Mouse (Mus musculus) brain, adult 2 months (tissue): Measurements from ENCODE around the gene Camk2g.

Source experiments
- DNase-seq: peaks from one replicate; pipeline ENCODE4 v3.0.0; 2011; ENCODE audit warnings: low read depth, low spot score

Gene Camk2g

DNA sequence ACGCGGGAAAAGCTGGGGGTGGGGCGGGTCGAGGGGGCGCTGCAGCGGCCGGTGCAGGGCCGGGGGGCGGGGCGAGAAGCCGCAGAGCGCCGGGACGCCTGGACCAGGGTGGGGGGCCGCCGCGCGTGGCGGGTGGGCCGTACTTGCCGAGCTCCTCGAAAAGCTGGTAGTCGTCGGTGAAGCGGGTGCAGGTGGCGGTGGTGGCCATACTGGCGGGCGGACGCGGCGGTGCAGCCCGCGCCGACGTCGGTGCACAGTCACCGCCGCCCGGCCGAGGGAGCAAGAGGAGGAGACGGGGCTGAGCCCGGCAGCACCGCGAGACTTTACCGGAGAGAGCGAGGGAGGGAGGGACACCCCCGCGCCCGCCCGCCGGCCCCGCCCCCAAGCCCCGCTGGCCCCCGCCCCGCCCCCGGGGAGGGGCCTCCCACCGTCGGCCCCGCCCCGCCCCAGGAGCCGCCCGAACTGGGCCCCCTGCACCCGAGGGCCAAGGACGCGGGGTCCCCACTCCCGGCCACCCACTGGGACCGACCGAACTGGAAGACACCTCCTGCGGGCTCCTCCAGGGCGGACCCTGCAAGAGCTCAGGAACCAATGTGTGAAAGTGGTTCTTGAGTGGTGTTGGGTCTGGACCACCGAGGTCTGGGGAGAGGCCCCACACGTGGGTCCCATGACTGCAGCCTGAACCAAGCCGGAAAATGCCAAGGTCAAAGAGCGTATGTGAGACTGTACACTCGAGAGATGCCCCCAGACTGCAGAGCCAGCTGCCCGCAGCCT is at the start of gene Camk2g:
Gene Camk2g (minus strand): TSS at position 331 of the 774 bp plus-strand sequence.
- DNase-seq, result peak; percentile 89

DNA sequence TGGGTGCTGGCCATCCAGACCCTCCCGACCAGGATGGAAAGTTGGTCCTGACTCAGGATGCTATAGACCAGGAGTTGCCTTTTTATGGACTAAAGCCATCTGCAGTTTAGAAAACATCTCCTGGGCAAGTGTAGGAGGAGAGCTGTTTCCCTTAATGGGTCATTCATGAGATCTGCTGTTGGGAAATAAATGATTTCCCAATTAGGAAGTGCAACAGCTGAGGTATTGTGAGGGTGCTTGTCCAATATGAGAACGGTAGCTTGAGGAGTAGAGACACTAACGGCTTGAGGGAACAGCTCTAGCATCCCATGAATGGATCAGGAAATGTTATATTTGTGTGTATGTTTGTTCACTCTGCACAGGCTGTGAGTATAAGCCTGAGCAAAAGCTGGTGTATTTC is 48.7 kb upstream of the Camk2g start:
- DNase-seq, result no peak

DNA sequence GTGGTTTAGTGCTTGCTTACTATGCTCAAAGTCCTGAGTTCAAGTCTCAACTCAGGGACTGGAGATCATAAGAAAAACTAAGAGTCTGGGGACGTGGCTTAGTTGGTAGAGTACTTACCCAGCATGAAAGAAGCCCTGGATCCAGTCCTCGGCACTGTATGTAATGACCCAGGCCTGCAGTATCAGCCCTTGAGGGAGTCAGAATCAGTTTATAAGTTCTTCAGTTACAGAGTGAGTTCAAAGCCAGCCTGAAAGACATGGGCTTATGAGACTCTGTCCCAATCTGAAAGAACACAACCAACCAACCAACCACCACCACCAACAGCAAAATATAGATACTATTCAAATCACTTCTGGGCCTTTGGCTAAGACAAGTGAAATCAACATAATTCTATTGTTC is 47.6 kb upstream of the Camk2g start:
- DNase-seq, result no peak

DNA sequence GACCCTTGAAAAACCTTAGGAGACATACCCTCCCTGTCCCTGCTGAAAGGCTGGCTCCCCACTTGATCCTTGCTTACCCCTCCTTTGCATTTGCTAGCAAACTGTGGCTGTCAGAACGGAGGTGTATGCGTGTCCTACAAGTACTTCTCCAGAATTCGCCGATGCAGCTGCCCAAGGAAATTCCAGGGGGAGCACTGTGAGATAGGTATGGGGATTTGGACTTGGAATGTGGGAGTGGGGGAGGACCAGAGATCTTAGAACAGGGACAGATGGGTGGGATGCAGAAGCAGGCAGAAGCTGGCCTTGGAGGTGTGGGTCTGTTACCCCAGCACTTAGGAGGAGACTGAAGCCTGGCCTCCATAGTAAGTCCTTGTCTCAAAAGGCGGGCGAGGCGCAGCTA is 43.8 kb upstream of the Camk2g start:
- no peak for DNase-seq

DNA sequence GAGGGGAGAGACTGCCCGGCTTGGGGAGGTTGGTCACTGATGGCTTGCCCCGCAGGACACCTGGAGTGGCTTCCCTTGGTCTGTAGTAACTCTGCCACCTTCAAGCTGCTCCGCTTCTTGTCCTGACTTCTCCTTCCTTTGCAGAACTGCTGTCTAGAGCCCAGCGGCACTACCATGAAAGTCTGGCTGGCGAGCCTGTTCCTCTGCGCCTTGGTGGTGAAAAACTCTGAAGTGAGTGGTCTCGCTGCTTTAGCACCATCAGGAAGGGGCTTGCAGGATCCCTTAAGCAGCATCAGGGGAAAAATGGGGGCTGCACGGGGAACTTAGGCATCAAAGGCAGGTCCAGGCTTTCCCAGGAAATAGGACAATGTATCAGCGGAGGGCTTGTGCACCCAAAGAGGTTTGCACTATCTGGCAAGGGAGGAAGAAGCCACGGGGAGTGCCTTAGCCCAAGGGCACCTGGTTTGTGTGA is 43.1 kb upstream of the Camk2g start:
- no peak for DNase-seq

DNA sequence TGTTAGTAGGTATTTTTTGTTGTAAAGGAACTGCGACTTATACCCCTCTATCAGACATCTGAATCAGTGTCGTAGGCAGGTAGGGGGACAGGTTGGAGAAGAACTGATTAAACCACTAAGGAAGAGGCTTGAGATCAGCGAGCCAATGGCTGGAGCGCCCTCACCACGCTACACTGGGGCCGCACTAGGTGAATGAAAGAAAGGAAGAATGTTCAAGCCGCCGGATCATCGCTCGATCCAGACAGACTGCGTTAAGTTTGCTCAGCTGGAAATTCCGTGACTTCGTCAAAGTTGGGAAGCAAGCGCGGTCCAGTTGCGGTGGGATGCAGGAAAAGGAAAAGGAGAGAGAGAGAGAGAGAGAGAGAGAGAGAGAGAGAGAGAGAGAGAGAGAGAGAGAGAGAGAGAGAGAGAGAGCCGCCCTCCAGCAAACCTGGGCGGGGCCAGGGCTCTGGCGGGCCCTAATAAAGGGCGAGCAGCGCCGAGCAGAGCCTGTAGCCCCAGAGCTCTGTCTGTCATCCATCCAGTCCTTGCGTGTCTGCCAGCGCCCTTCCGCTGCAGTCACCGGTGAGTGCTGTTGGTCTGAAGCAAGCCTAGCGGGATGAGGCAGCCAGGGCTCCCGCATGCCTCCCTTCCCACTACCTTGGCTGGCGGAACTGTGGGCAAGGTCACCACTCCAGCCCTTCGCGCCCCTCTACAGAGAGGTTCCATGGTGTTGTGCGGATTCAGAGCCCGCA is 42.5 kb upstream of the Camk2g start, which contains the start of gene Plau:
Gene Plau (plus strand): TSS at position 490 of the 734 bp plus-strand sequence.
- DNase-seq, result peak; percentile 69

DNA sequence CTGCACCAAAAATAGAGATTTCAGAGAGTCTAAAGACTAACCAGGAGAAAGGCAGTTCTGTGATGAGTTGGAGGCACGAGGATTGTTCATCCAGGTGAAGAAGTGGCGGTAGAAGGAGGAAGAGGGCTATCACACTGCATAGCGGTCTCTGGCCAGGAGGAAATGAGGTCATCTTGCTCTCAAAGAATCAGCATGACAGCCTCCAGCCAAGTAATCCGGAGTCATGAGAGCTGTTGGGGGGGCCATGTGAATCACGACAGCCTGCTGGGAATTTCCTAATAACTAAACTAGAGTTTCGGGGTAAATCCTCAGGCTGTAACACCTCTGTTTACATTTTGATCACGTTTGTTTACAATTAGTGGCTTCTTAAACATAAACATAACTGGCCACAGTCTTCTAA is 40.2 kb upstream of the Camk2g start:
- DNase-seq, result no peak

DNA sequence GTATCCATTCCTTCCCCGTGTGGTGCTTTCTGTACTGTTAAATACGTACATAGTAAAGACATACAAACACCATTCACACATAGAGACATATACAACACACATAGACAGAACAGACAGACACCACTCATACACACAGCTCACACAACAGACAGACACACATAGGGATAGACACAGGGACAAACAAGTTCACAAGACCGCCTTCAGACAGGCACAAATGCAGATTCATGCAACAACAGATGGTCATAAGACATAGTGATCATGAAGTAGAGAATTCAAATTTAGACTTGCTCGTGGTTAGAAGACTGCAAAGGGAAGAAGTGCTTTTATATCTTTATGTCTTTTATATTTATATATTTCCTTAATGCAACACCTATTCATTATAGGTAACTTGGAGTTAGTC is 39.6 kb upstream of the Camk2g start:
- peak; percentile 27 for DNase-seq

DNA sequence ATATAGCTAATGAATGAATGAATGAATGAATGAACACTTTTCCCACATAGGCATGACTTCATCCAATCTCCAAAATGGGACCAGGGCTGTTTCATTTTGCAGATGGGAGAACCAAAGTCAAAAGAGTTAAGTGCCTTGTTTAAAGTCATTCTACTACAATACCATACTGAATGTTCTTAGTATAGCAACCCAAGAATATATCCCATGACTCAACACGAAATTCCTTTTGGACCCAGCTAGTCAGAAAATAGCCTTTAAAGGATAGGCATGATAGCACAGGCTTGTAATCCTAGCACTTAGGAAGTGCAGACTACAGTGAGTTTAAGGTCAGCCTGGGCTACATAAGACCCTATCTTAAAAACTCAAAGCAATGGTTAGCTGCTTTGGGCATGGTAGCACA is 38.0 kb upstream of the Camk2g start:
- DNase-seq, result peak; percentile 70

DNA sequence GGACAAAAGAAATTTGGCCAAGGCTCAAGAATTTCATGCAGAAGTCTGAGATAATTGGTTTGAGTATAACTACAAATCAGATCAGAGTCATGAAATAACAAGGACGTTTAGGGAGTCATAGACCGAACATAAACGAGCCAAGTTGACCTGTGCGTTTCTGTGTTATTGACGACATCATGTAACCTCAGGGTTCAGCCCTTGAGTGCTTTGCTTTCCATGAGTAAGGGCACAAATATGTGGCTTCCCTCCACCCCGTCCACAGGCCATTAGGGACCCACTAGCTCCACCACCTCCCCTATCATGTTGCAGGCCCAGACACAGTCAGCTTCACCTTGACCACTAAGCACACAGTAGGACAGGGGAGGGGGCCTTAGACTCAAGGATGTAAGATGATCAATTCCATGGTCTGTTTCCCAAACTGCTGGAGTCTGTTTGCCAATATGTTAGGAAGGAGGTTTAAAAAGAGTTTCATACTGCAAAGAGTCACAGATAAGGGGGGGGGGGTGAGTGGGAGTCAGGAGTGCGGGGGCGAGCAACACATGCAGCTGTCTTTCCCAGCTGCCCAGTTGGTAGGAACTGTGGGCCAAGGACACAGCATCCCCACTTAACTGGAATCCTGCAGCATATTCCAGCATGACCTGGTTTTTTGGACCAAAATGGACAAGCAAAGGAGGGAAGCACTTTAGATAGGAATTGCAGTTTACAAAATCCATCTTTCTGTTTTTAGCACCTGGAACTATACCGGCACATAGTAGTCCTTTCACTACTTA is 37.4 kb upstream of the Camk2g start:
- DNase-seq, result peak; percentile 72

DNA sequence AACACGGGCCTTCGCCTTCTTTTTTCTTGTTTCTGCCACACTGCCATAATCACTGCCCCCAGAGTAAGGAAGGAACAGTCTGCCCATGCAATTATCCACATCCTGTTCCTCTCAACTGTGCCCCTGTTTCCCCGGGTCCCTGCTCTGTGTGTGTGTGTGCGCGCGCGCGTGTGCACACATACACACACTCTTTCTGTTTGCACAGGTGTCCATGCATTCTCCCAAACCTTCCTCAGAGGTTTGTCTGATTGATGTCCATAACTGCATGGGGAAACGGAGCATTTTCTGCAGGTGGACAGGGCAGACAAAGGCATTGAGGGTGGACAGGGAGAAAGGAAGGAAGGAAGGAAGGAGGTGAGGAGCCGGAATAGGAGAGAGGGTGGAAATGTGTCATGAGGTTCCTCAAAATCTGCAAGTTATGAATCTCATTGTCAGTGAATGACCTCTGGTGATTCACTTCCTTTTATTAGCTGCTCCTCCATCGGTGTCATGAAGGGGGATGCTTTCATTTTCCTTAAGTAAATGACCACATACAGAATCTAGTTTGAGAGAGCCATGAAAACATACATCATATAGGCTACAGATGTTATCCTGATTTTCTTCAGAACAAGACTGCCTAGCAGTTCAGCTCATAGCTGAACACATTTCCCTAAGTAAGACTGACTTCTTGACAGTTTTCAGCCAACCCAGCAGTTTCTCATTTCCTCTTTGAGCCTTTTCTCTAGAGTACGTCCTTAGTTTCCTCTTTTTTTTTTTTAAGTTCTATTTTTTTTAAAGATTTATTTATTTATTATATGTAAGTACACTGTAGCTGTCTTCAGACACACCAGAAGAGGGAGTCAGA is 35.9 kb upstream of the Camk2g start:
- DNase-seq, result no peak

DNA sequence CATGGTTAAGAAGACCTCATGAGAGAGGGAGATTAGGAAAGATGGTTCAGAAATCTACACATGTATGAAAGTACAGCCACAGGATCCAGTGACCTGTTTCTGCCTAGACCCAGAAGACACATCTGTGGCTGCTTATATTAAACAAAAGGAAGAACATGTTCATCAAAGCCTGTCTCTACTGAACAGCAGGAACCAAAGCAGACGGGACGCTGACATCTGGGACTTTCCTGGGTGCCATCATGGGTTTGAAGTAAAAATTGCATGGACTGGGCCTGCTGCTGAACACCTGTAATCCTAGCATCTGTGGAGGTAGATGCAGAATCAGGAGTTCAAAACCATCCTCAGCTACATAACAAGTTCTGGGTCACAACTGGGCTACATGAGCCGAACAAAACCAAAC is 34.6 kb upstream of the Camk2g start:
- DNase-seq, result no peak

DNA sequence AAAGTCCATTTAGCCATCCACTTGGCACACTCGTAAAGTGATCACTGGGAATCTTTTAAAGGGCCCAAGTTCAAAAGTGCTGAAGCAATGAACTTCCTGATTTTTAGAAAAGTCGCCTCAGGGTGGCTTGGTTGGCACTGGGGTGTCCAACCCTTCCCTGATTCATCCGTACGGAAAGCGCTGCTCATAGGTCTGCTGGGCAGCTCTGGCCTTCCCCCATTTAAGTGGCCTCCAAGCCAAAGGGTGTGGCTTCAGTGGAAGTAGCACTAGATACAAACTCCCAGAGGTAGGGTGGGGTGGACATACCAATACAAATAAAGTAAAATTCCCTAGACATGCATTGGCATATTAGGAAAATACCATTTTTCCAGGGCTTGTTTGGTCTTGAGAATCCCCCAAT is 33.6 kb upstream of the Camk2g start:
- no peak for DNase-seq

DNA sequence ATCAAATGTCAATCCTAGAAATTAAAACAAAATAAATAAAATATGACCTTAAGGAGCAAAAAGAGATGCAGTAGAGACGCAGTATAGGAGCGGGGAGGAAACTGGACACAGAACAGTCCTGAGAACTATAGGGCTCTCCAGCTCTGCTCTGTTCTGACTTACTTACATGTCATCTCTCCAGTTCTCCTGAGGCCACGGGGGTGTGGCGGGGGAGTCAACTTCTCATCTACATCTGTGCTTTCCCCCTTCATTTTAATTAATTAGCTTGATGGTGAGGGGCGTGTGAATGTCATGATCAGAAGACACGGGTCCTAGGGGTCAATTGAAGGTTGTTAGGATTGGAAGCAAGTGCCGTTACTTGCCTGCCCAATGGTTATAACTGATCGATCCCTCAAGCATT is 33.2 kb upstream of the Camk2g start:
- no peak for DNase-seq

DNA sequence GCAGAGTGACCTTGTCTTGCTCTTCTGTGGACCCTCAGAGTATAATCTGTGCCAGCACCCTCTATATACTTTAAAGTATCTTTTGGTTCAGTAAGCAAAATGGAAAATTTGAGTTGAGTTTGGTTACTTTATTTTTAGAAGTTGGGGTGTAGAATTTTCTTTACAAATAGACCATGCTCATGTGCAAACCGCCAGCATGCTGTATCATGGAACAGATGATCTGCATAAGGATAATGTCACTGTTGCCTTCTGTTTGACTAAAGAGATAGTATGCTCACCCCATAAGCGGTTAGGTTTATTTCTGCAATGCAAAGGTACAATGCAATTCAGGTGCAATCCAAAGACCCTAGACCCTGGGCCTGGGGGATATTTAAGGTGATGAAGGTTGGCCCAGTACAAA is 31.6 kb upstream of the Camk2g start:
- peak; percentile 68 for DNase-seq

DNA sequence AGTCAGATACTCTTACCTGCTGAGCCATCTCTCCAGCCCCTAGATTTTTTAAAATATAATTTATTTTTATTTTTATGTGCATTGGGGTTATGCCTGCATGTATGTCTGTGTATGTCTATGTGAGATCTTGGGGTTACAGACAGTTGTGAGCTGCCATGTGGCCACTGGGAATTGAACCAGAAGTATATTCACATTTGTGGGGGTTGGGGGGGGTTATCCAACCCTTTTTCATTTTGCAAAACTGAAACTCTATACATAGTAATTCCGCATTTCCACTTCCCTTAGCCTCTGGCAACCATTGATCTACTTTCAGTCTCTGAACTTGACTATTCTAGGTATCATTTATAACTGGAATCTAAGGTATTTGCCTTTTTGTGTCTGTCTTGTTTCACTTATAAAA is 30.6 kb upstream of the Camk2g start:
- DNase-seq, result no peak

DNA sequence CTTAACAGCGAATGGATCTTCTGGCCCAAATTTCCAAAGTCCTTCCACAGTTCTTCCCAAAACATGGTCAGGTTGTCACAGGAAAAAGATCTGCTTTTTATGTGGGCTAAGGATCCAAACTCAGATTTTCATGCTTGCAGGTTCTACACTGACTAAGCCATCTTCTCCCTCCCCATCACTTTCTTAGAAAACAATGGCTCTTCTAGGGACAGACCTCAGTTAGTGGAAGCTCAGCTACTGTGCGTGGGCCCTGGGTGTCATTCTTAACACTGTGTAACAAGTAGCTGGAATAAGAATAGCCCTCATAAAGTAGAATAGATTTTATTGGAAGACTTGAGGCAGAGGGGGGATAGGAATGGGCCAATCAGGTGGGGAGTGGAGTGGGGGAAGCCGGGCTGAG is 21.6 kb upstream of the Camk2g start:
- peak; percentile 56 for DNase-seq

DNA sequence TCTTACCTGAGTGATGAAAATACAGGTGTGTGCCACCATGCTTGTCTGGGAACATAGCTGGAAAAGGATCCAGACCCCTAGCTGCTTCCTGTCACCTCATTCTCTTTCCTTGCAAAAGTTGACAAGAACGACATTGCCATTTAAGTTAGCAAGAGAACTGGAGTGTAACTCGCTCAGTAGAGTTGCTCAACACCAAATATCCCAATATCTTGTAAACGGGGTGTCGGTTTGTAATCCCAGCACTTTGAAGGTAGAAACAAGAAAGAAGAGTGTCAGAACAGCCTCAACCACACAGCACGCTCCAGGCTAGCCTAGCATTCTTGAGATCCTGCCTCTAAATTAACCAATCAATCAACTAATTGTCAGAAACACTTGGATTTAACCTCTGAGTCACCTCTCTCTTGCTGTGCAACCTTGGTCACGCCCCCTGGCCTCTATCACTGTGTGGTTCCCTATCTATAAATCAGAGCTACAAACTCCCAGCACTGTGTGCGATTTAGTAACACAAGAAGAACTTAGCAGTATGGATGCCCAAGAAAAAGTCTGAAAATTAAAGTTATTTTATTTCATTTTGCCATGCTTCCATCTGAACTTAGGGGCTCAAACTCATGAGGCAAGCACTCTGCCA is 18.0 kb upstream of the Camk2g start:
- no peak for DNase-seq

DNA sequence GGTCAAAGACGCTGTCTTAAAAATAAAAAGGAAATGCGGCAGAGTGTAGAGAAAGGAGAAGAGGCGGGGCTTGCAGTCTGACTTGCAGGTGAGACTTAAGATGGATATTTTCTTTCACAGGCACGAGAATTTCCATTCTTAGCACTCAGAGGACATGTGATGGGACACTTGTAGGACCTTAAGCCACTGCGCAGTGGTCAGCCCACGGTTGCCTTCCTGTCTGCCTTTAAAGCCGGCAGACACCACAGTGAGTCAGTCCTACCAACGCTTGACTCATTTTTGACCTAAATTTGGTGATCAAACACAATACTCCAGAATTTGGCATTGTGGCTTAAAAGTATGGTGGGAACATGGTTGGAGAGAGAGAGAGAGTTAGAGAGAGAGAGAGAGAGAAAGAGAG is 17.3 kb upstream of the Camk2g start:
- no peak for DNase-seq

DNA sequence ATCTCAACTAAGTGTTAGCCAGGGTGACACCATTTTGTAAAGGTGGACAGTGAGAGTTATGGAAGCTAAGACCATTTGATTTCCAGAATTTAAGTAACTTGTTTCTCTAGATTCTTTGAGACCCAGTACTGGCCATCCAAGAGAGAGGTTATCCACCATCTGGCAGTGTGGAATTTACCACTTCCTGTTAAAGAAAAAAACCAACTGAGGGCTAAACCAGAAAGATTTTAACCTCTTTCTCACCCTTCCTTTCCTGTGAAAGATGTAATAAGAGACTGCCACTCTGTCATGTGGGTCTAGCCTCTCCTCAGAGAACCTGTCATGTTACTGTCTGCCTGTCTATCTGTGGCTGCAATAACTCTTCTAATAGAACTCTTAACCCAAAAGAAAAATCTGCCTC is 15.9 kb upstream of the Camk2g start:
- no peak for DNase-seq

DNA sequence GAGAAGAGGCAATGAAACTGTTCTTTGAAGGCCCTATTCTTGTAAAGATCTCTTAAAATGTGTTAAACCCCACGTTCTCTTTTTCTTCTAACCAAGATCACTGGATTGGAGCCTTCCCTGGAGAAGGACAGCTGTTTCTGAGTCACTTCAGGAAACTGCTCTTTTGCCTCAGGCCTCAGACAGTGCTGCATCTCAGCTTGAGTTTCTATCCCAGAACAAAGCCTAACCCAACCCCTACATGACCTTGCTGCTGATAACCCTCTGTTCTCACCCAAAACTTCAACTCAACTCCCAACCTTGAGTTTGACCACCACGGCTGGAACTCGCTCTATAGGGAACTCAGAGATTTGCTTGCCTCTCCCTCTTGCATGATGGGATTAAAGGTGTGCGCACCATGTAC is 15.5 kb upstream of the Camk2g start:
- no peak for DNase-seq
